Mouse (Mus musculus): ENCODE measurements around the gene Fut9.

The Fut9 gene

DNA sequence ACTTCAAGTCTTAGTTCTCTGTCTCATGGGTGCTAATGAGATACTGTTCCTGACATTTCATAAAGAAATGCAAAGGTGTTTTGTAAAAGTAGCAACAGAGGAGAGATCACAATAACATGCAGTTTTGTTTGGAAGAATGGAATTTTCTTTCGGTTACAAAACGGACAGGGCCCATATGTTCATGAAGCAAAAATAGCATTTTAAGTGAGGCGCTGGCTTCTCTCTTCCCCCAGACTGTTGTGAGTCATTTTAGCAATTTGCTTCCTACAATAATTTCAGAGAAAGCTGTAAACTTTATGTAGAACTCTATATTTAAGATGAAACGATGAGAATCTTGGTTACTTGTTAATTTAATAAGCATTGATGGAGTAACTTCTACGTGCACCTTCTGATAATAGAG is 78.5 kb downstream of the Fut9 start:
- no peak for DNase-seq (ENCODE audit: low read depth, low spot score)
- Histone ChIP-seq H3K36me3 (ENCODE audit: control insufficient read depth, insufficient read depth, low read length, poor library complexity, severe bottlenecking) (no peaks in the 10 kb centered on the region), H3K27me3 (ENCODE audit: control insufficient read depth, insufficient read depth, low read length, poor library complexity, severe bottlenecking) (no peaks in the 10 kb centered on the region)

DNA sequence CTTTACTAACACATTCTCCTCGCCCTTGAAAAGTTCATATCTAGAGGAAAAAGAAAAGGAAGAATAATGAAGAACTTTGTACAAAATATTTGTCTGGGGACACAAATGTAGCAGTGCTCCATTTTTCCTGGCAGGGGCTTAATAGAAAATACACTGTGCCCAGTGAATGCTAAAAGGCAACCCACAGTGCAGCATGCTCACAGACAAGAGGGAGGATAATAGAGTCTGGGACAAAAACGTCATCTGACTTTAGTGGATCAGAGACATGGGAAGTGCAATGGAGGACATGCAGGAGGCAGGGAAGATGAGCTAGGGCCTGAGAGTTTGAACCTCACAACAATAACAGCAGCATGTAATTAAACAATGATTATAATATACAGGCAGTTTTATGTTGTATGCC is 86.1 kb downstream of the Fut9 start:
- no peak for DNase-seq (ENCODE audit: low read depth, low spot score)
- no peaks in the 10 kb centered on the region for H3K27me3 ChIP-seq (ENCODE audit: control insufficient read depth, insufficient read depth, low read length, poor library complexity, severe bottlenecking)
- H3K36me3 ChIP-seq (ENCODE audit: control insufficient read depth, insufficient read depth, low read length, poor library complexity, severe bottlenecking), result no peaks in the 10 kb centered on the region

DNA sequence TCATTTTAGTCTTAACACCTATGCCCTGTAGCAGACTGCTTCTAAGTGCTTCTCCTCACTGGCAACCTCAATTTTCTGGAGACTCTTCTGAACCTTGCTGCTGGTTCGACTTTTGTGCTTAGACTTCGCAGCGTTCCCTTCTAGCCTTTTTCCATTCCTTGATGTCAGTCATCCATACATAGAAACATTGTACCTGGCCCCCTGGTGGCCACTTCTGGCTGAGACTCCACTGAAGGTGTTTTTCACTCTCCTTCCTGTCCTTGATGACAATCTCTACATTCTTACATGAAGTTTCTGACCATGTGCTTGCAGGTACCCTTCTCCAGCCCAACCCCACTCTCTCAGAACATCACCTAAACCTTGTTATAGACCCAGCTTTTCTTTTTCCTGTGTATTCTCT is 115.1 kb downstream of the Fut9 start:
- no peaks in the 10 kb centered on the region for H3K27me3 ChIP-seq (ENCODE audit: control insufficient read depth, insufficient read depth, low read length, poor library complexity, severe bottlenecking)
- H3K36me3 ChIP-seq (ENCODE audit: control insufficient read depth, insufficient read depth, low read length, poor library complexity, severe bottlenecking), result no peaks in the 10 kb centered on the region
- no peak for DNase-seq (ENCODE audit: low read depth, low spot score)

DNA sequence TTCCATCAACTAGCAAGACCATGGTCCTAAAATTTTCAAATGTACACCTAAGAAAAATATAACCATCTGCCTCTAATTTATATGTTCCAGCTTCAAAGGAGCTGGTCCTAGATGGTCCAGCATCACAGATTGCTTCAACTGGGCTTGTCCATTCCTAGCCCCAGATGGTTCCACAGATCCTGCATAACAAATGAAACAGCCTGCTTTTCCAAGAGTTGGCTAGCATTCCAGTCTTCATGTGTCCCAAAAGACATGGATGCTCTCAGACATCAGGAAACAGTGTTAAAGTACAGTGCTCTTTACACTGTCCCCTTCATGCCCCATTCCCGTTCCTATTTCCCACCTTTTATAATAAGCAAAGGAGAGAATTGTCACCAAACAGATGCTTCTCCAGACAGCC is 135.8 kb downstream of the Fut9 start:
- no peak for DNase-seq (ENCODE audit: low read depth, low spot score)
- Histone ChIP-seq H3K27me3 (ENCODE audit: control insufficient read depth, insufficient read depth, low read length, poor library complexity, severe bottlenecking) (no peaks in the 10 kb centered on the region), H3K36me3 (ENCODE audit: control insufficient read depth, insufficient read depth, low read length, poor library complexity, severe bottlenecking) (no peaks in the 10 kb centered on the region)

DNA sequence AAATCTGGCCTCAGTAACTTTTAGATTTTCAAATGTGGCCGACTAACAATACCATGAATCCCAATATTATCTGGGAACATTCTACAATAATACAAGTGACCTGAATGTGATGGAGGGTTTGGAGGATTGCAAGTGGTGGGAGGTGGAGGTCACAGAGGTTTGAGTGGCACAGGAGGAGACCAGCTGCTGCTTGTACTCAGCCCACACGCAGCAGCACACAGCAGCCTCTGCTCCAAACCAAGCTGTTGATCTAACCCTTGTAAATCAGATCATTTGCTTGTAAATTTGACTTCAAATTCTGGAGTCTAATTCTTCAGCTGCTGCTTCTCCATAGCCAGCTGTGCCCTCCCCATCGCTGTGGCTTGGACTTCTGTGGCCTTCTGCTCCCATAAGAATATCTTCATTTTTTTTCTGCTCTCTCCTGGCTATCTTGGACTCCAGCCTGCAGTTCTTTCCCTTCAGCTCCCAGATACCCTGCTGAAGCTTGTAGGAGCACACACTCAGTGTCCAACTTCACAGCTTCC is 138.8 kb downstream of the Fut9 start:
- no peaks in the 10 kb centered on the region for H3K36me3 ChIP-seq (ENCODE audit: control insufficient read depth, insufficient read depth, low read length, poor library complexity, severe bottlenecking)
- H3K27me3 ChIP-seq (ENCODE audit: control insufficient read depth, insufficient read depth, low read length, poor library complexity, severe bottlenecking), result no peaks in the 10 kb centered on the region
- no peak for DNase-seq (ENCODE audit: low read depth, low spot score)

DNA sequence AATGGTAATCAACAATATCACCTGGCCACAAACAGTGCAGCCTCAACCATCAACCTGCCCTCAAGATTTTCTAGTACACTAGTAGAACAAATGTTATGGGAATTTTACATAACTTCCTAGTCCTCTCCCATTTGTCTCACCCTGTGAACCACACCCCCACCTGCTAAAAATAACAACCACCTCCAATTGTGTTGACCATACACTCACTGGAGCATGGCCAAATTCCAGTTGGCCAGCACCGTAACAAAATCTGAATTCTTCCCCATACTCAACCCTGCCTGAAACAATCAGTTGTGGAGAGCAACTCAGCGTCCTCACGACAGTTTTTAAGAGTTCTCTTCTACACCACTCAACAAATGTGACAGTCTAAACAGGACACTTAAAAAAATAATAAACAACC is 141.3 kb downstream of the Fut9 start:
- H3K36me3 ChIP-seq (ENCODE audit: control insufficient read depth, insufficient read depth, low read length, poor library complexity, severe bottlenecking), result no peaks in the 10 kb centered on the region
- H3K27me3 ChIP-seq (ENCODE audit: control insufficient read depth, insufficient read depth, low read length, poor library complexity, severe bottlenecking), result no peaks in the 10 kb centered on the region
- no peak for DNase-seq (ENCODE audit: low read depth, low spot score)

DNA sequence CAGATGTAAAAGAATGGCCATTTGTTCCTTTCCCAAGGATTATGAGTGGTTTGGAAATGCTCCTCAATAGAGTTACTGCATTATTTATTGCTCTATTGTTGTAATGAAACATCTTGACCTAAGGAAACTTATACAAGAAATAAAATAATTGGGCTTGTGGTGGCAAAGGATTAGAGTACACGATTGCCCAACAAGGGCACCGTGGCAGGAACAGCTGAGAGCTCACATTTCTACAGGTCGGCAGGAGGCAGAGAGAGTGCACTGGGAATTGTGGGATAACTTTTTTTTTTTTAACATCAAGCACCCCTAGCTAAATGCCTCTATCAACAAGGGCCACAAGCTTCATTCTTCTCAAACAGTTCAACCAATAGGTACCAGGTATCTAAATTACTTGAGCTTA is 148.1 kb downstream of the Fut9 start:
- DNase-seq (ENCODE audit: low read depth, low spot score), result no peak

DNA sequence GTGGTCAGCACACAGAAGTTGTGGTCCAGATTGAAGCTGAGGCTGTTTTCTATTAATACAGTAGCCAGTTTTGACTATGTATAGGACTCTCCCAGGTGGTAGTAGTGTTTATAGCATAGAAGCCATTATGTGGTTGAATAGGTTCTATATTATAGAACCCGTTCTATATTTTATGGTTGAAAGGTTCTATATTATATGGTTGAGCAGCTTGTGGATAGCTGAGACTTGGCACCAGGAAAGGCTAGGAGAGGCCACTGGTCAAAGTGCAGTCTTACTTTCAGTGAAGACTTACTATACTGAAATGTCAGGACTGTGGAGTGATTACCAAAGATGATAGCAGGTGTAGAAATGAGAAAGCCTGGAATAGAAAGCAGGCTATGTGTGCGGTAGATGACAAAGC is 151.9 kb downstream of the Fut9 start:
- DNase-seq (ENCODE audit: low read depth, low spot score), result no peak
- no peaks in the 10 kb centered on the region for H3K36me3 ChIP-seq (ENCODE audit: control insufficient read depth, insufficient read depth, low read length, poor library complexity, severe bottlenecking)
- H3K27me3 ChIP-seq (ENCODE audit: control insufficient read depth, insufficient read depth, low read length, poor library complexity, severe bottlenecking), result no peaks in the 10 kb centered on the region

More for the DNA sequence above, 148.1 kb downstream of the Fut9 start:
- no peaks in the 10 kb centered on the region for H3K27me3 ChIP-seq (ENCODE audit: control insufficient read depth, insufficient read depth, low read length, poor library complexity, severe bottlenecking)
- no peaks in the 10 kb centered on the region for H3K36me3 ChIP-seq (ENCODE audit: control insufficient read depth, insufficient read depth, low read length, poor library complexity, severe bottlenecking)

DNA sequence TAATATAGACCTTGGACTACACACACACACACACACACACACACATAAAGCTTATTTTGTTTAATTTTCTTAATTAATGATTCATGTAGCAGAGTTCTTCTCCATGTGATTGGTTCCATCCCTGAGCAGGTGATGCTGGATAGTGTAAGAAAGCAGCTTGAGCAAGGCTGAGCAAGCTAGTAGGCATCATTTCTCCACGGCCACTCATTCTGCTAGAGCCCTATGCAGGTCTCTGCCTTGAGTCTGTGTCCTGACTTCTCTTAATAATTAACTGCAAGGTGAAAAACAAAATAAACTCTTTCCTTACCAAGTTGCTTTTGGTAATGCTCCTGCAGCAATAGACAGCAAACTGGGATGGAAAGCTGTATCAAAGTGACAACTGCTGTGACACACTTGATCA is 152.5 kb downstream of the Fut9 start:
- no peak for DNase-seq (ENCODE audit: low read depth, low spot score)
- Histone ChIP-seq H3K36me3 (ENCODE audit: control insufficient read depth, insufficient read depth, low read length, poor library complexity, severe bottlenecking) (no peaks in the 10 kb centered on the region), H3K27me3 (ENCODE audit: control insufficient read depth, insufficient read depth, low read length, poor library complexity, severe bottlenecking) (no peaks in the 10 kb centered on the region)

DNA sequence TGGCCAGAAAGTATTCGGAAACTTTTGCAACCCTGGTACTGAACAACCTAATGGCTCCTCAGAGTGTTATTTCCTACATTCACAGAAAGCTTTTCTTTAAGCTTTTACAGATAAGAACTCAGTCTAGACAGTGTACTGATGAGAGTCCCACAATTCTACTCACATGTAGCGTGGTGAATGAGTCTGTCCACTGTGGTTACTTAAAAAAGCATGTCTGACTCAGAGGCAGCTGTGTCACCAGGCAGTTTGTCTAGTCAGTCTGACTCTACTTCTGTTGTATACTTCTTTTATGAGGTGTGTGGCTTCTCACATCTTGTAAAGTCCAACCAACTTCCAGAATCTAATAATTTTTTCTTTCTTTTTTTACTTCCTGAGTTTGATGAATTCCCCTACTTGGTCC is 154.5 kb downstream of the Fut9 start:
- no peak for DNase-seq (ENCODE audit: low read depth, low spot score)
- no peaks in the 10 kb centered on the region for H3K36me3 ChIP-seq (ENCODE audit: control insufficient read depth, insufficient read depth, low read length, poor library complexity, severe bottlenecking)
- H3K27me3 ChIP-seq (ENCODE audit: control insufficient read depth, insufficient read depth, low read length, poor library complexity, severe bottlenecking), result no peaks in the 10 kb centered on the region

DNA sequence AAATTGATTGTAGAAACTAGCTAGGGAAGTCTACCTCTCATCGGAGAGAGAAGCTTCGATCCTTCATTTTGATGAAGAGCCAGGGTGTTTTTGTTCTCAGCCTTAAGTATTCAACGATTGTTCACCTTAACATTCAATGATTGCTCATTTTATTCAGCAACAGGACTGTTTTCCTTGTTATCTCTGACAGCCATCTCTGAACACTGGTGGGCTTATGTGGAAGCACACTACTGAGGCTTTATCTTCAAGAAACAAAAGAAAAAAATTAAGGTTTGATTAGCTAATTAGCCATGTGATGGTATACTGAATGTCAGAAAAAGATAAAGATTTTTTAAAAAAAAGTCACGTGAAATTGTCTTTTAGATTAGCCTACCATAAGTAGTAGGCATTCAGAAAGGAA is 158.1 kb downstream of the Fut9 start:
- DNase-seq (ENCODE audit: low read depth, low spot score), result no peak
- Histone ChIP-seq H3K36me3 (ENCODE audit: control insufficient read depth, insufficient read depth, low read length, poor library complexity, severe bottlenecking) (no peaks in the 10 kb centered on the region), H3K27me3 (ENCODE audit: control insufficient read depth, insufficient read depth, low read length, poor library complexity, severe bottlenecking) (no peaks in the 10 kb centered on the region)

DNA sequence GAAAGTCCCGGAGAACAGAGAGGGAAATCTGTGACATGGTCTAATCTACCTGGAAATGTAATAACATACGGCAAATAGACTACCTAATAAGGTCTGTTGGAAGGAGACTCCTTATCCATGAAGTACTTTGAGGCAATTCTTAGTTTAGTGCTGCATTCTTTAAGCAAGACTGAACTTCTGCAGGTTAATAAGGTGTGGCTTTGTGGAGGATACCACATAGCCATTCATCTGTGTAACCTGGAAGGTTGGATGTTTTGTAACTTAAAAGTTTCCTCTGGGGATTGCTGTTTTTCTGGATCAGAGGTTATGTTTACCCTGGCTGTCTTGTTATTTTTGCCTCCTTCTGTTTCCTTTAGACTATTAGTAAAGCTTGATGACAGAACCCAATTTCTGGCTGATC is 166.8 kb downstream of the Fut9 start:
- Histone ChIP-seq H3K36me3 (ENCODE audit: control insufficient read depth, insufficient read depth, low read length, poor library complexity, severe bottlenecking) (no peaks in the 10 kb centered on the region), H3K27me3 (ENCODE audit: control insufficient read depth, insufficient read depth, low read length, poor library complexity, severe bottlenecking) (no peaks in the 10 kb centered on the region)
- DNase-seq (ENCODE audit: low read depth, low spot score), result no peak

DNA sequence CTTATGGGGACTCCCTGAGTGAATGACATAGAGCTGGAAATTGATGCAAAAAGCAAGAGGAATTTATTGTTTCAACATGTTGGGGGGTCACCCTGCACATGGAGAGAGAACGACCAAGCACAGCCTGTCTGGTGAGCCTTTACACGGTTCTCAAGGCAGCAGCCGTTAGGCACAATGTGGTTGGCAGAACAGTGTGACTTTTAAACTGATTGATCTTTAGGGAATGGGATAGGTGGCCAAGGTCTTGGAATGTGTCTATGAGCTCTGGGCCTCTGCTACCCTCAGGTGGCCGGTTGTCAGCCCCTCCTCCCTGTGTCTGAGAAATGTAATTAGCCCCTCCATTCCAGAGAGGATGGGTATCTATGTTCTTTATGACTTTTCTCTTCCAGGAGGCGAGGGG is 171.9 kb downstream of the Fut9 start:
- no peaks in the 10 kb centered on the region for H3K36me3 ChIP-seq (ENCODE audit: control insufficient read depth, insufficient read depth, low read length, poor library complexity, severe bottlenecking)
- DNase-seq (ENCODE audit: low read depth, low spot score), result no peak
- no peaks in the 10 kb centered on the region for H3K27me3 ChIP-seq (ENCODE audit: control insufficient read depth, insufficient read depth, low read length, poor library complexity, severe bottlenecking)

DNA sequence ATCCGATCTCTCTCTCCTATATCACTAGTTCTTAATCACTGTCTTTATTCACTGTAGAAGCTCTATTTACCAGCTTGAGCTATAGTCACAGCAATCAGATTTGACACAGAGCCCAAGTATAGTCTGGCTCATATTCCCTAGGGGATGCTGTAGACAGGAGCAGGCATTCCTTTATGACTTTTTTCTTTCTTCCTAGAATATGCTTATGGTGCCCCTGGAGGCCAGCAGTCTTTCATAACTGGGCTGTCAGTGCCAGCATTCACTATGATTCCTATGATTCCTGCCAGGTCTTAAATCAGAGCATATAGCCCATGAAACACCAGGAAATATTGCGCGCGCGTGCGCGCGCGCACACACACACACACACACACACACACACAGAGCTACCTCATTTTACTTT is 172.6 kb downstream of the Fut9 start:
- DNase-seq (ENCODE audit: low read depth, low spot score), result no peak
- Histone ChIP-seq H3K36me3 (ENCODE audit: control insufficient read depth, insufficient read depth, low read length, poor library complexity, severe bottlenecking) (no peaks in the 10 kb centered on the region), H3K27me3 (ENCODE audit: control insufficient read depth, insufficient read depth, low read length, poor library complexity, severe bottlenecking) (no peaks in the 10 kb centered on the region)

DNA sequence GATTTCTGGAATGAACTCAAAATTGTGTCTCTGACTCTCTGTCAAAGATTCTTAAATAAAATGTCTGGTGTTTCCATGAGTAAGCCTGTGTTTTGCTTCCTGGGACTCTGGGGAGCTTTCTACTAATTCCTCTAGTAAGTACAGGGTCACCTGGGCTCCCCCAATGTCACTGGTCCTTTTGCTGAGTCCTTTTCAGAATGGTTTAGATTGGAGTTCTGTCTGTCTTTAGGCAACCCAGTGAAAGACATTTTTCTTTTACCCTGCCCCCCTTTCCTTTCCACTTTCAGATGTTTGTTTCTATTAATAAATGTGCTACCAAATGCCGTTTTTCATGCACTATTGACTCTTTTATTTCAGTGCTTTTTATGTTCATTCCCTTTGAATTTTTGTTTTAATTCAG is 173.0 kb downstream of the Fut9 start:
- no peak for DNase-seq (ENCODE audit: low read depth, low spot score)
- no peaks in the 10 kb centered on the region for H3K36me3 ChIP-seq (ENCODE audit: control insufficient read depth, insufficient read depth, low read length, poor library complexity, severe bottlenecking)
- H3K27me3 ChIP-seq (ENCODE audit: control insufficient read depth, insufficient read depth, low read length, poor library complexity, severe bottlenecking), result no peaks in the 10 kb centered on the region

DNA sequence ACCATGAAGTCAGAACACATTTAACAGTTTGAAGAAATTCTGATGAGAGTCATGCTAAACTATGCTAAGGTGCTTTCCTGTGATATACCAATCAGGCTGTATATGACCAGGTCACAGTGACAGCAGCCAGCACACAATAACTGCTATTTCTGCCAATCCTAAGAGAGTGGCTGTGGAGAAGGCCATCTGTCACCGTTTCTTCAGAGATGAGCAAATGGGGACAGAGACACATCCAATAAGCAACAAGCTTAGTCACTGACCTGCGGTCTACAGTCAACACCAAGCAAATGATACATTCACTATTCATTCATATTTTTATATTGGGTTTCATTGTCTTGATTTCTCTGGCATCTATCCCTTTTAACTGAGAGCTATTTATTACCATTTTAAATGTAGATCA is 176.9 kb downstream of the Fut9 start:
- no peaks in the 10 kb centered on the region for H3K36me3 ChIP-seq (ENCODE audit: control insufficient read depth, insufficient read depth, low read length, poor library complexity, severe bottlenecking)
- no peaks in the 10 kb centered on the region for H3K27me3 ChIP-seq (ENCODE audit: control insufficient read depth, insufficient read depth, low read length, poor library complexity, severe bottlenecking)
- no peak for DNase-seq (ENCODE audit: low read depth, low spot score)
